Mouse (Mus musculus) embryonic facial prominence, embryonic 15.5 days (tissue): Measurements from ENCODE around the gene Kmo. TPM values are rescaled to one million over a fixed set of nuclear protein-coding genes. Genes with fewer than 3 reads are reported as not detected.

Source experiments
- ATAC-seq: fragments of 200-750 bp; cut with Nextera tagmentation; 2 replicates; pipeline ENCODE4 v1.8.0; 2017; ENCODE audit warnings: low read depth, moderate TSS enrichment; ENCODE audit not compliant: insufficient number of reproducible peaks, low FRiP score, low TSS enrichment
- H3K27ac ChIP-seq: fragments of 300-500 bp; sonication (generic); replicated peaks from 2 replicates; pipeline ENCODE4 v1.5.1; 2015; ENCODE audit warnings: mild to moderate bottlenecking, inconsistent platforms
- H3K27me3 ChIP-seq: fragments of 300-500 bp; sonication (generic); 2 replicates; pipeline ENCODE4 v1.6.1; 2015; ENCODE audit warnings: inconsistent platforms
- H3K36me3 ChIP-seq: fragments of 300-500 bp; sonication (generic); 2 replicates; pipeline ENCODE4 v1.6.1; 2015; ENCODE audit warnings: mild to moderate bottlenecking, inconsistent platforms
- H3K4me1 ChIP-seq: fragments of 300-500 bp; sonication (generic); 2 replicates; pipeline ENCODE4 v1.6.1; 2015; ENCODE audit warnings: inconsistent platforms
- H3K4me2 ChIP-seq: fragments of 300-500 bp; sonication (generic); replicated peaks from 2 replicates; pipeline ENCODE4 v1.6.1; 2015; ENCODE audit warnings: mild to moderate bottlenecking, inconsistent platforms
- H3K4me3 ChIP-seq: fragments of 300-500 bp; sonication (generic); replicated peaks from 2 replicates; pipeline ENCODE4 v1.5.1; 2015; ENCODE audit warnings: mild to moderate bottlenecking, inconsistent platforms
- H3K9ac ChIP-seq: fragments of 300-500 bp; sonication (generic); 2 replicates; pipeline ENCODE4 v1.6.1; 2015; ENCODE audit warnings: inconsistent platforms
- H3K9me3 ChIP-seq: fragments of 300-500 bp; sonication (generic); replicated peaks from 2 replicates; pipeline ENCODE4 v1.6.1; 2016; ENCODE audit warnings: inconsistent platforms
- WGBS: fragments of 180-500 bp; shearing (Covaris S2); methylation state at CpG from one replicate; pipeline ENCODE4 v1.1.7; 2015; 5-methylcytosine and 5-hydroxymethylcytosine counted together
- polyA plus RNA-seq: library from polyadenylated mRNA; unstranded; fragments of >200 nt; fragmentation: Nextera tagmentation; extraction: Ambion mirVana; gene quantifications from 2 replicates; pipeline ENCODE4 v1.2.1, GENCODE M21; 2015

The Kmo gene
- 0.24 and 0.51 TPM in 2 replicates for polyA plus RNA-seq

GRCm38 (mm10) chr1:175619814-175620431 is at the start of gene Kmo:
Gene Kmo (plus strand): TSS chr1:175620381.
- WGBS = 87% methylated on average over 13 of the region's 13 CpGs
- Histone ChIP-seq H3K9me3 (no peaks in the 10 kb centered on the region), H3K4me2 (no peak within 1 kb of the TSS), H3K4me1 (peaks cover 12% of the 10 kb centered on the region), H3K4me3 (no peak within 1 kb of the TSS), H3K36me3 (peaks cover 20% of the 10 kb centered on the region), H3K27ac (no peak within 1 kb of the TSS), H3K9ac (no peak within 1 kb of the TSS), H3K27me3 (no peaks in the 10 kb centered on the region)
- no peak for ATAC-seq

GRCm38 (mm10) chr1:175574129-175574528 is 46.1 kb upstream of the Kmo start:
- Histone ChIP-seq H3K36me3 (no peaks in the 10 kb centered on the region), H3K9me3 (no peaks in the 10 kb centered on the region), H3K27ac (no peak overlapping the region), H3K4me3 (no peak overlapping the region), H3K4me2 (no peak overlapping the region), H3K27me3 (no peaks in the 10 kb centered on the region), H3K4me1 (no peaks in the 10 kb centered on the region), H3K9ac (no peak overlapping the region)
- no peak for ATAC-seq
- 78% methylated on average over 2 of the region's 2 CpGs for WGBS

GRCm38 (mm10) chr1:175578425-175579096 is 41.6 kb upstream of the Kmo start:
- WGBS = 71% methylated on average over 2 of the region's 2 CpGs
- no peak overlapping the region for H3K27ac ChIP-seq
- no peaks in the 10 kb centered on the region for H3K9me3 ChIP-seq
- no peak overlapping the region for H3K4me3 ChIP-seq
- no peaks in the 10 kb centered on the region for H3K27me3 ChIP-seq
- ATAC-seq = no peak
- H3K36me3 ChIP-seq = no peaks in the 10 kb centered on the region
- H3K4me1 ChIP-seq = no peaks in the 10 kb centered on the region
- no peak overlapping the region for H3K9ac ChIP-seq
- H3K4me2 ChIP-seq = no peak overlapping the region

- Histone ChIP-seq H3K27me3 (no peaks in the 10 kb centered on the region), H3K4me2 (no peak overlapping the region), H3K4me3 (no peak overlapping the region), H3K9ac (no peak overlapping the region), H3K4me1 (no peaks in the 10 kb centered on the region), H3K36me3 (no peaks in the 10 kb centered on the region), H3K9me3 (no peaks in the 10 kb centered on the region), H3K27ac (no peak overlapping the region)
- no peak for ATAC-seq
- 86% methylated on average over 9 of the region's 9 CpGs for WGBS
Measured at GRCm38 (mm10) chr1:175579598-175580235, 40.5 kb upstream of the Kmo start.

GRCm38 (mm10) chr1:175580346-175580745 is 39.8 kb upstream of the Kmo start:
- Histone ChIP-seq H3K4me1 (no peaks in the 10 kb centered on the region), H3K4me2 (no peak overlapping the region), H3K9me3 (no peaks in the 10 kb centered on the region), H3K4me3 (no peak overlapping the region), H3K27ac (no peak overlapping the region), H3K36me3 (no peaks in the 10 kb centered on the region), H3K27me3 (no peaks in the 10 kb centered on the region), H3K9ac (no peak overlapping the region)
- no peak for ATAC-seq
- 86% methylated on average over 7 of the region's 7 CpGs for WGBS

GRCm38 (mm10) chr1:175582799-175583198 is 37.4 kb upstream of the Kmo start:
- 80% methylated on average over 4 of the region's 4 CpGs for WGBS
- Histone ChIP-seq H3K9me3 (no peaks in the 10 kb centered on the region), H3K36me3 (no peaks in the 10 kb centered on the region), H3K4me2 (no peak overlapping the region), H3K9ac (no peak overlapping the region), H3K27me3 (no peaks in the 10 kb centered on the region), H3K4me3 (no peak overlapping the region), H3K4me1 (no peaks in the 10 kb centered on the region), H3K27ac (no peak overlapping the region)
- ATAC-seq = no peak

- WGBS = 71% methylated on average over 2 of the region's 2 CpGs
- ATAC-seq = no peak
- no peaks in the 10 kb centered on the region for H3K36me3 ChIP-seq
- no peak overlapping the region for H3K4me2 ChIP-seq
- no peaks in the 10 kb centered on the region for H3K27me3 ChIP-seq
- no peak overlapping the region for H3K4me3 ChIP-seq
- H3K4me1 ChIP-seq = no peaks in the 10 kb centered on the region
- H3K9ac ChIP-seq = no peak overlapping the region
- H3K27ac ChIP-seq = no peak overlapping the region
- H3K9me3 ChIP-seq = no peaks in the 10 kb centered on the region
Measured at GRCm38 (mm10) chr1:175585267-175585666, 34.9 kb upstream of the Kmo start.

GRCm38 (mm10) chr1:175586656-175587055 is 33.5 kb upstream of the Kmo start:
- Histone ChIP-seq H3K27me3 (no peaks in the 10 kb centered on the region), H3K4me1 (no peaks in the 10 kb centered on the region), H3K4me3 (no peak overlapping the region), H3K36me3 (no peaks in the 10 kb centered on the region), H3K4me2 (no peak overlapping the region), H3K9me3 (no peaks in the 10 kb centered on the region), H3K27ac (no peak overlapping the region), H3K9ac (no peak overlapping the region)
- WGBS = 82% methylated on average over 5 of the region's 5 CpGs
- no peak for ATAC-seq

GRCm38 (mm10) chr1:175592832-175593231 is 27.3 kb upstream of the Kmo start:
- WGBS = 85% methylated on average over 1 of the region's 1 CpGs
- H3K27ac ChIP-seq = no peak overlapping the region
- H3K4me3 ChIP-seq = no peak overlapping the region
- no peak overlapping the region for H3K4me2 ChIP-seq
- H3K9me3 ChIP-seq = no peaks in the 10 kb centered on the region
- H3K4me1 ChIP-seq = no peaks in the 10 kb centered on the region
- ATAC-seq = no peak
- H3K36me3 ChIP-seq = no peaks in the 10 kb centered on the region
- H3K9ac ChIP-seq = no peak overlapping the region
- no peaks in the 10 kb centered on the region for H3K27me3 ChIP-seq

- Histone ChIP-seq H3K9me3 (no peaks in the 10 kb centered on the region), H3K4me2 (no peak overlapping the region), H3K36me3 (peaks cover 44% of the 10 kb centered on the region), H3K27ac (no peak overlapping the region), H3K4me3 (no peak overlapping the region), H3K4me1 (no peaks in the 10 kb centered on the region), H3K9ac (no peak overlapping the region), H3K27me3 (no peaks in the 10 kb centered on the region)
- no peak for ATAC-seq
- 78% methylated on average over 11 of the region's 11 CpGs for WGBS
Measured at GRCm38 (mm10) chr1:175602231-175602630, 17.9 kb upstream of the Kmo start.

GRCm38 (mm10) chr1:175603390-175603789 is 16.8 kb upstream of the Kmo start:
- Histone ChIP-seq H3K36me3 (peaks cover 55% of the 10 kb centered on the region), H3K4me1 (no peaks in the 10 kb centered on the region), H3K27ac (no peak overlapping the region), H3K4me2 (no peak overlapping the region), H3K27me3 (no peaks in the 10 kb centered on the region), H3K9ac (no peak overlapping the region), H3K9me3 (no peaks in the 10 kb centered on the region), H3K4me3 (no peak overlapping the region)
- ATAC-seq = no peak
- 58% methylated on average over 6 of the region's 6 CpGs for WGBS
